Mouse (Mus musculus): ENCODE measurements at regions not wholly inside any gene's neighbourhood (a gene's known extent, or its start where the extent isn't known, plus 50 kb on each side); places are given as distances from the start of the nearest gene placed in this dataset.

- DNase-seq (ENCODE audit: low spot score), result peak; percentile 57
Measured at GRCm38 (mm10) chr9:113488651-113489050, 219.4 kb downstream of the Pdcd6ip start.

GRCm38 (mm10) chr9:113486494-113487081 lies 221.5 kb downstream of the Pdcd6ip start:
- no peak for DNase-seq (ENCODE audit: low spot score)

- DNase-seq (ENCODE audit: low spot score), result no peak
Measured at GRCm38 (mm10) chr9:113479897-113480296, 228.2 kb downstream of the Pdcd6ip start.

- DNase-seq (ENCODE audit: low spot score), result no peak
Measured at GRCm38 (mm10) chr9:113478761-113479265, 229.2 kb downstream of the Pdcd6ip start.

- peak; percentile 74 for DNase-seq (ENCODE audit: low spot score)
Measured at GRCm38 (mm10) chr9:113471781-113472180, 236.3 kb downstream of the Pdcd6ip start.

GRCm38 (mm10) chr9:113462888-113463287 lies 245.2 kb downstream of the Pdcd6ip start:
- DNase-seq (ENCODE audit: low spot score), result no peak

GRCm38 (mm10) chr9:113462267-113462887 lies 245.7 kb downstream of the Pdcd6ip start:
- no peak for DNase-seq (ENCODE audit: low spot score)

GRCm38 (mm10) chr9:113459885-113460284 lies 248.2 kb downstream of the Pdcd6ip start:
- no peak for DNase-seq (ENCODE audit: low spot score)

- DNase-seq (ENCODE audit: low spot score), result no peak
Measured at GRCm38 (mm10) chr9:113459221-113459620, 248.8 kb downstream of the Pdcd6ip start.

GRCm38 (mm10) chr9:113458741-113459154 lies 249.3 kb downstream of the Pdcd6ip start:
- no peak for DNase-seq (ENCODE audit: low spot score)

GRCm38 (mm10) chr9:113457169-113457850 lies 250.7 kb downstream of the Pdcd6ip start:
- DNase-seq (ENCODE audit: low spot score), result no peak

- no peak for DNase-seq (ENCODE audit: low spot score)
Measured at GRCm38 (mm10) chr9:113455577-113455976, 252.5 kb downstream of the Pdcd6ip start.

- no peak for DNase-seq (ENCODE audit: low spot score)
Measured at GRCm38 (mm10) chr9:113453231-113453630, 254.8 kb downstream of the Pdcd6ip start.

GRCm38 (mm10) chr9:113441770-113442411 lies 266.2 kb downstream of the Pdcd6ip start:
- peak; percentile 83 for DNase-seq (ENCODE audit: low spot score)

GRCm38 (mm10) chr9:113438394-113438793 lies 269.7 kb downstream of the Pdcd6ip start:
- DNase-seq (ENCODE audit: low spot score), result no peak

- DNase-seq (ENCODE audit: low spot score), result peak; percentile 21
Measured at GRCm38 (mm10) chr9:113435921-113436320, 272.1 kb downstream of the Pdcd6ip start.

- no peak for DNase-seq (ENCODE audit: low spot score)
Measured at GRCm38 (mm10) chr9:113433424-113433823, 274.6 kb downstream of the Pdcd6ip start.

- DNase-seq (ENCODE audit: low spot score), result no peak
Measured at GRCm38 (mm10) chr9:113432601-113433179, 275.4 kb downstream of the Pdcd6ip start.

- DNase-seq (ENCODE audit: low spot score), result no peak
Measured at GRCm38 (mm10) chr9:113430411-113430810, 277.6 kb downstream of the Pdcd6ip start.

GRCm38 (mm10) chr9:113427281-113427680 lies 280.8 kb downstream of the Pdcd6ip start:
- no peak for DNase-seq (ENCODE audit: low spot score)

GRCm38 (mm10) chr9:113426324-113426723 lies 281.7 kb downstream of the Pdcd6ip start:
- no peak for DNase-seq (ENCODE audit: low spot score)

GRCm38 (mm10) chr9:113421645-113422044 lies 286.4 kb downstream of the Pdcd6ip start:
- DNase-seq (ENCODE audit: low spot score), result no peak
